28 mouse cellular contexts compared by ENCODE assay signal in the genomic region with DNA sequence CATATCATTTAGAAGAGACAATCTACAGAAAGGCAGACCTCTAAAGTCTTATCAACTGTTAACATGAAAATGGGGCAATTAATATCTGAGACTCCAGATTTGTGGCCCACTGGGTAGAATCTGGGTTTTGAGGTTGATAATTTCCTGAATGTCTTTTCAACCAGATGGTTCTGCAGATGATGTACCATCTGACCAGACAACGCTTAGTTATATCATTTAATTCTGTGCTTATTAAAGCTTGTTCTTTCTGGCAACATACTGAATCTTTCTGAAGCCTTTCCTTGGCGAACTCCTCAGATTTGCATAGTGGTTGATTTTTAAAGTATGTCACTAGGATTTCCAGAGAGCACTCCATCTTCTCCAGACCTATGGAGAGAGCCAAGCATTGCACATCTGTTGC.
DNase-seq lines count a peak whose midpoint lies in the region; ATAC-seq and TF ChIP-seq lines count a peak whose summit lies in the region.
"Had no signal": no experiment of that assay in that cellular context is flagged by ENCODE, and none has a peak within 500 bp of the region (broad histone marks: within the 10 kb centered on the region; RNA-seq: fewer than 3 reads in every experiment).

No protein-coding gene starts in this region.

- no peaks in the 10 kb centered on the region for H3K9me3 ChIP-seq in forebrain, embryonic 16.5 days (ENCODE audit: control insufficient read depth, low read length)
- no peaks in the 10 kb centered on the region for H3K9me3 ChIP-seq in forebrain, embryonic 12.5 days
- no peaks in the 10 kb centered on the region for H3K9me3 ChIP-seq in hindbrain, embryonic 11.5 days (ENCODE audit: control insufficient read depth, low read length)
- H3K9me3 ChIP-seq: embryonic facial prominence, embryonic 10.5 days; embryonic facial prominence, embryonic 13.5 days; heart, embryonic 10.5 days; heart, embryonic 13.5 days; hindbrain, embryonic 12.5 days; hindbrain, embryonic 15.5 days had no signal

- no peaks in the 10 kb centered on the region for H3K4me1 ChIP-seq in forebrain, embryonic 16.5 days (replicated peaks; ENCODE audit: control insufficient read depth, insufficient read depth, low read length)
- no peaks in the 10 kb centered on the region for H3K4me1 ChIP-seq in forebrain, embryonic 12.5 days
- no peaks in the 10 kb centered on the region for H3K4me1 ChIP-seq in hindbrain, embryonic 11.5 days (replicated peaks; ENCODE audit: control insufficient read depth, insufficient read depth, low read length)
- H3K4me1 ChIP-seq: embryonic facial prominence, embryonic 10.5 days; embryonic facial prominence, embryonic 13.5 days; heart, embryonic 10.5 days; heart, embryonic 13.5 days; hindbrain, embryonic 12.5 days; hindbrain, embryonic 15.5 days had no signal

- WGBS in forebrain, embryonic 16.5 days = 60% methylated on average over 2 of the region's 2 CpGs
- 91% methylated on average over 2 of the region's 2 CpGs for WGBS in forebrain, embryonic 12.5 days
- 92% methylated on average over 2 of the region's 2 CpGs for WGBS in hindbrain, embryonic 11.5 days

- peak; percentile 31 for DNase-seq in layer of hippocampus, adult 11-12 months (ENCODE audit: low spot score)
- no peak for DNase-seq in layer of hippocampus, postnatal 10 days (ENCODE audit: low spot score in 2 of 2)
- DNase-seq in brain, adult 2 months (ENCODE audit: low read depth, low spot score) = peak; percentile 31
- DNase-seq in brain, embryonic 14.5 days (ENCODE audit: low read depth) = peak; percentile 55
- DNase-seq in ovary, postnatal 10 days (ENCODE audit: low spot score) = no peak
- no peak for DNase-seq in hindbrain, embryonic 11.5 days (ENCODE audit: low spot score)
- DNase-seq: adrenal gland, adult 2 months; adrenal gland, postnatal 14 days; cerebellum, adult 18-20 months; cerebellum, adult 9-11 months; cerebellum, postnatal 36 days; embryo, embryonic 11 days; gastrocnemius, postnatal 10 days; gastrocnemius, postnatal 36 days; heart, adult 2 months; heart, postnatal 14 days; heart, postnatal 4 days had no signal

- TF ChIP-seq POLR2A in brain, embryonic 14.5 days (IDR thresholded peaks at IDR 0.05; ENCODE audit: borderline replicate concordance, extremely low read depth, insufficient read depth, insufficient read length, poor library complexity, severe bottlenecking) = no peak

- TF ChIP-seq CTCF in brain, embryonic 14.5 days (IDR thresholded peaks at IDR 0.05; ENCODE audit: borderline replicate concordance, extremely low read depth, insufficient read depth, insufficient read length) = no peak

- peak; percentile 50 for ATAC-seq in forebrain, embryonic 16.5 days
- ATAC-seq in forebrain, embryonic 12.5 days (ENCODE audit: low FRiP score) = no peak
- no peak for ATAC-seq in hindbrain, embryonic 11.5 days (ENCODE audit: low FRiP score)
- ATAC-seq: CD4-positive, CD25-positive, alpha-beta regulatory T cell, adult 4 months; intestine, postnatal 0 days had no signal

- H3K4me3 ChIP-seq in forebrain, embryonic 16.5 days (replicated peaks; ENCODE audit: low read length) = no peak overlapping the region
- no peak overlapping the region for H3K4me3 ChIP-seq in forebrain, embryonic 12.5 days (replicated peaks)
- no peak overlapping the region for H3K4me3 ChIP-seq in hindbrain, embryonic 11.5 days (ENCODE audit: low read depth, low read length)
- H3K4me3 ChIP-seq: embryonic facial prominence, embryonic 10.5 days; embryonic facial prominence, embryonic 13.5 days; erythroblast, embryonic 14.5 days; heart, adult 2 months; heart, embryonic 10.5 days; heart, embryonic 13.5 days; hindbrain, embryonic 12.5 days; hindbrain, embryonic 15.5 days had no signal

- no peak overlapping the region for H3K27ac ChIP-seq in forebrain, embryonic 16.5 days (ENCODE audit: low read length)
- no peak overlapping the region for H3K27ac ChIP-seq in forebrain, embryonic 12.5 days
- no peak overlapping the region for H3K27ac ChIP-seq in hindbrain, embryonic 11.5 days (ENCODE audit: low read depth, low read length)
- H3K27ac ChIP-seq: embryonic facial prominence, embryonic 10.5 days; embryonic facial prominence, embryonic 13.5 days; heart, adult 2 months; heart, embryonic 10.5 days; heart, embryonic 13.5 days; hindbrain, embryonic 12.5 days; hindbrain, embryonic 15.5 days had no signal

- no peaks in the 10 kb centered on the region for H3K27me3 ChIP-seq in forebrain, embryonic 16.5 days (replicated peaks; ENCODE audit: control insufficient read depth, insufficient read depth, low read length)
- no peaks in the 10 kb centered on the region for H3K27me3 ChIP-seq in forebrain, embryonic 12.5 days
- no peaks in the 10 kb centered on the region for H3K27me3 ChIP-seq in hindbrain, embryonic 11.5 days (ENCODE audit: control insufficient read depth, insufficient read depth, low read length)
- H3K27me3 ChIP-seq: embryonic facial prominence, embryonic 13.5 days; heart, embryonic 13.5 days; hindbrain, embryonic 12.5 days; hindbrain, embryonic 15.5 days had no signal

- H3K4me2 ChIP-seq in forebrain, embryonic 16.5 days (ENCODE audit: low read length) = no peak overlapping the region
- H3K4me2 ChIP-seq in forebrain, embryonic 12.5 days = no peak overlapping the region
- no peak overlapping the region for H3K4me2 ChIP-seq in hindbrain, embryonic 11.5 days (replicated peaks; ENCODE audit: low read depth, low read length)
- H3K4me2 ChIP-seq: embryonic facial prominence, embryonic 13.5 days; heart, embryonic 13.5 days; hindbrain, embryonic 12.5 days; hindbrain, embryonic 15.5 days had no signal

- H3K9ac ChIP-seq in forebrain, embryonic 16.5 days (replicated peaks; ENCODE audit: low read depth, low read length) = no peak overlapping the region
- no peak overlapping the region for H3K9ac ChIP-seq in forebrain, embryonic 12.5 days
- no peak overlapping the region for H3K9ac ChIP-seq in hindbrain, embryonic 11.5 days (ENCODE audit: low read depth, low read length)
- H3K9ac ChIP-seq: embryonic facial prominence, embryonic 13.5 days; heart, embryonic 13.5 days; hindbrain, embryonic 12.5 days; hindbrain, embryonic 15.5 days had no signal

- no peaks in the 10 kb centered on the region for H3K36me3 ChIP-seq in forebrain, embryonic 16.5 days (ENCODE audit: control insufficient read depth, insufficient read depth)
- no peaks in the 10 kb centered on the region for H3K36me3 ChIP-seq in forebrain, embryonic 12.5 days (replicated peaks)
- H3K36me3 ChIP-seq in hindbrain, embryonic 11.5 days (ENCODE audit: control insufficient read depth, insufficient read depth, low read length) = no peaks in the 10 kb centered on the region
- H3K36me3 ChIP-seq: embryonic facial prominence, embryonic 10.5 days; embryonic facial prominence, embryonic 13.5 days; heart, embryonic 10.5 days; heart, embryonic 13.5 days; hindbrain, embryonic 12.5 days; hindbrain, embryonic 15.5 days had no signal

Comparison
In these comparisons a context has a peak if more than half of its experiments do, and no peak if none do; other contexts are left out.
1. DNase-seq: peak in layer of hippocampus, adult 11-12 months (single experiment), brain, adult 2 months (single experiment) and brain, embryonic 14.5 days (single experiment); none in layer of hippocampus, postnatal 10 days (0 of 2), ovary, postnatal 10 days (single experiment) and hindbrain, embryonic 11.5 days (single experiment).